Mouse (Mus musculus) testis, postnatal 10 days (tissue): ENCODE measurements around the gene Tmem43.
"Not testable (repeated sequence)": the region's sequence is repeated elsewhere in the genome, so short reads cannot be mapped to it uniquely, and the experiment has no call there.

Source experiments
- DNase-seq: peaks from one replicate; pipeline ENCODE4 v3.0.0; 2021; ENCODE audit warnings: low spot score

The Tmem43 gene

GRCm38 (mm10) chr6:91472868-91473804 lies at the start of gene Tmem43, which contains the start of gene Chchd4:
TSS of gene Tmem43 (plus strand) at chr6:91473703.
TSS of gene Chchd4 (minus strand) at chr6:91473546.
- peak; percentile 97 for DNase-seq

GRCm38 (mm10) chr6:91424151-91424550 lies 49.4 kb upstream of the Tmem43 start:
- DNase-seq, result no peak

GRCm38 (mm10) chr6:91440474-91441144 lies 32.9 kb upstream of the Tmem43 start:
- peak; percentile 98 for DNase-seq

- no peak for DNase-seq
These were observed 32.3 kb upstream of the Tmem43 start for GRCm38 (mm10) chr6:91441145-91441662.

- no peak for DNase-seq
These were observed 28.2 kb upstream of the Tmem43 start for GRCm38 (mm10) chr6:91445316-91445715.

GRCm38 (mm10) chr6:91449472-91450225 lies 23.9 kb upstream of the Tmem43 start:
- no peak for DNase-seq

GRCm38 (mm10) chr6:91452056-91452455 lies 21.4 kb upstream of the Tmem43 start:
- no peak for DNase-seq

GRCm38 (mm10) chr6:91454546-91454945 lies 19.0 kb upstream of the Tmem43 start:
- DNase-seq, result no peak

GRCm38 (mm10) chr6:91459471-91459870 lies 14.0 kb upstream of the Tmem43 start:
- no peak for DNase-seq

- DNase-seq, result no peak
These were observed 7.7 kb upstream of the Tmem43 start for GRCm38 (mm10) chr6:91465756-91466155.

GRCm38 (mm10) chr6:91467106-91467505 lies 6.4 kb upstream of the Tmem43 start:
- DNase-seq, result no peak

- DNase-seq, result no peak
These were observed 2.8 kb upstream of the Tmem43 start for GRCm38 (mm10) chr6:91470712-91471111.

GRCm38 (mm10) chr6:91471427-91471826 lies 2.1 kb upstream of the Tmem43 start:
- DNase-seq, result not testable (repeated sequence)

- no peak for DNase-seq
These were observed 1.2 kb upstream of the Tmem43 start for GRCm38 (mm10) chr6:91472319-91472718.

- no peak for DNase-seq
These were observed 420 bp downstream of the Tmem43 start for GRCm38 (mm10) chr6:91473805-91474440.

- no peak for DNase-seq
These were observed 1.1 kb downstream of the Tmem43 start for GRCm38 (mm10) chr6:91474441-91475190.

- DNase-seq, result no peak
These were observed 3.0 kb downstream of the Tmem43 start for GRCm38 (mm10) chr6:91476541-91476940.

- DNase-seq, result no peak
These were observed 9.9 kb downstream of the Tmem43 start for GRCm38 (mm10) chr6:91483371-91483770.

GRCm38 (mm10) chr6:91486736-91487453 lies 13.4 kb downstream of the Tmem43 start:
- no peak for DNase-seq
